In the genomic region with DNA sequence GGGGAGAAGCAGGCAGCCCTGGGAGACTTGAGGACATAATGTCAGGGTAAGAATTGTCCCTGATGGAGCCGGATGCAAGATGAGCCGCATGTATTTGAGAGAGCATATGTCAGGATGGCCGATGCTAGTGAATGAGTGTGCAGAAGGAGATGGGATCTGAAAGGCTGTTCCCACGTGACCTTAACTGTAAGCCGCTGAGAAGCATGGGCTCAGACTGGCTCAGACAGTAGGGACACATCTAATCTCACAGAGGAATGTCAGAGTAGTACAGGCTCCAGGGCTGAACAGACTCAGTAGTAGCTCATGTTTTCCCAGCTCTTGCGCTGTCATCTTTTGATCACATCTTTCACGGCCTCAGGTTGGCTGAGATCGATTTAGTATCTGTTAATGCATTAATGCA, we compare ENCODE assay signal across 25 mouse cellular contexts.
DNase-seq lines count a peak whose midpoint lies in the region; ATAC-seq lines count a peak whose summit lies in the region.
"Had no signal": no experiment of that assay in that cellular context is flagged by ENCODE, and none has a peak within 500 bp of the region (broad histone marks: within the 10 kb centered on the region; RNA-seq: fewer than 3 reads in every experiment).

No protein-coding gene starts in this region.

- H3K4me3 ChIP-seq in forebrain, embryonic 15.5 days = no peak overlapping the region
- no peak overlapping the region for H3K4me3 ChIP-seq in forebrain, embryonic 14.5 days (ENCODE audit: low read depth, low read length)
- H3K4me3 ChIP-seq in midbrain, embryonic 13.5 days (replicated peaks) = no peak overlapping the region
- H3K4me3 ChIP-seq in midbrain, embryonic 15.5 days = no peak overlapping the region
- H3K4me3 ChIP-seq: erythroblast, embryonic 14.5 days; heart, adult 2 months; heart, embryonic 12.5 days; limb, embryonic 13.5 days; lung, embryonic 15.5 days; midbrain, embryonic 10.5 days; myocyte; neural tube, embryonic 12.5 days; stomach, embryonic 15.5 days had no signal

- H3K9me3 ChIP-seq in forebrain, embryonic 15.5 days = no peaks in the 10 kb centered on the region
- no peaks in the 10 kb centered on the region for H3K9me3 ChIP-seq in forebrain, embryonic 14.5 days (replicated peaks; ENCODE audit: control insufficient read depth, low read length)
- H3K9me3 ChIP-seq in midbrain, embryonic 13.5 days = no peaks in the 10 kb centered on the region
- H3K9me3 ChIP-seq in midbrain, embryonic 15.5 days = no peaks in the 10 kb centered on the region
- H3K9me3 ChIP-seq: heart, embryonic 12.5 days; limb, embryonic 13.5 days; lung, embryonic 15.5 days; midbrain, embryonic 10.5 days; neural tube, embryonic 12.5 days; stomach, embryonic 15.5 days had no signal

- H3K27me3 ChIP-seq in forebrain, embryonic 15.5 days = no peaks in the 10 kb centered on the region
- no peaks in the 10 kb centered on the region for H3K27me3 ChIP-seq in forebrain, embryonic 14.5 days (replicated peaks; ENCODE audit: control insufficient read depth, insufficient read depth, low read length)
- no peaks in the 10 kb centered on the region for H3K27me3 ChIP-seq in midbrain, embryonic 13.5 days
- H3K27me3 ChIP-seq in midbrain, embryonic 15.5 days (replicated peaks) = no peaks in the 10 kb centered on the region
- H3K27me3 ChIP-seq: heart, embryonic 12.5 days; limb, embryonic 13.5 days; lung, embryonic 15.5 days; neural tube, embryonic 12.5 days; stomach, embryonic 15.5 days had no signal

- 90% methylated on average over 8 of the region's 8 CpGs for WGBS in forebrain, embryonic 15.5 days
- WGBS in forebrain, embryonic 14.5 days = 88% methylated on average over 8 of the region's 8 CpGs
- WGBS in midbrain, embryonic 13.5 days = 86% methylated on average over 8 of the region's 8 CpGs
- 79% methylated on average over 8 of the region's 8 CpGs for WGBS in midbrain, embryonic 15.5 days

- H3K4me1 ChIP-seq in forebrain, embryonic 15.5 days = 0 out of 2 replicates have a peak, but pooled peaks cover 4% of the 10 kb centered on the region
- no peaks in the 10 kb centered on the region for H3K4me1 ChIP-seq in forebrain, embryonic 14.5 days (ENCODE audit: control insufficient read depth, insufficient read depth, low read length)
- no peaks in the 10 kb centered on the region for H3K4me1 ChIP-seq in midbrain, embryonic 13.5 days (replicated peaks)
- no peaks in the 10 kb centered on the region for H3K4me1 ChIP-seq in midbrain, embryonic 15.5 days
- H3K4me1 ChIP-seq: heart, embryonic 12.5 days; limb, embryonic 13.5 days; neural tube, embryonic 12.5 days; stomach, embryonic 15.5 days had no signal

- H3K9ac ChIP-seq in forebrain, embryonic 15.5 days (replicated peaks) = no peak overlapping the region
- H3K9ac ChIP-seq in forebrain, embryonic 14.5 days (ENCODE audit: low read length) = no peak overlapping the region
- H3K9ac ChIP-seq in midbrain, embryonic 13.5 days (replicated peaks) = no peak overlapping the region
- no peak overlapping the region for H3K9ac ChIP-seq in midbrain, embryonic 15.5 days
- H3K9ac ChIP-seq: heart, embryonic 12.5 days; hindbrain, embryonic 14.5 days; limb, embryonic 13.5 days; lung, embryonic 15.5 days; neural tube, embryonic 12.5 days; stomach, embryonic 15.5 days had no signal

- peak; percentile 57; the same call in 1 of the 2 replicates for ATAC-seq in forebrain, embryonic 15.5 days (replicated peaks)
- no peak for ATAC-seq in forebrain, embryonic 14.5 days
- ATAC-seq in midbrain, embryonic 13.5 days = 0 out of 2 replicates have a peak, but pooled peaks have one; percentile 43
- ATAC-seq in midbrain, embryonic 15.5 days (replicated peaks) = no peak
- ATAC-seq: activated CD4-positive, CD25-positive, alpha-beta regulatory T cell, adult 4 months had no signal

- H3K27ac ChIP-seq in forebrain, embryonic 15.5 days (replicated peaks) = no peak overlapping the region
- H3K27ac ChIP-seq in forebrain, embryonic 14.5 days (ENCODE audit: low read depth, low read length) = no peak overlapping the region
- no peak overlapping the region for H3K27ac ChIP-seq in midbrain, embryonic 13.5 days
- no peak overlapping the region for H3K27ac ChIP-seq in midbrain, embryonic 15.5 days
- H3K27ac ChIP-seq: heart, adult 2 months; hindbrain, embryonic 14.5 days; limb, embryonic 13.5 days; lung, embryonic 15.5 days; midbrain, embryonic 10.5 days; neural tube, embryonic 12.5 days; stomach, embryonic 15.5 days had no signal

- no peak overlapping the region for H3K4me2 ChIP-seq in forebrain, embryonic 15.5 days (replicated peaks)
- no peak overlapping the region for H3K4me2 ChIP-seq in forebrain, embryonic 14.5 days (ENCODE audit: low read length)
- H3K4me2 ChIP-seq in midbrain, embryonic 13.5 days (replicated peaks) = no peak overlapping the region
- no peak overlapping the region for H3K4me2 ChIP-seq in midbrain, embryonic 15.5 days
- H3K4me2 ChIP-seq: heart, embryonic 12.5 days; hindbrain, embryonic 14.5 days; limb, embryonic 13.5 days; liver, embryonic 11.5 days; lung, embryonic 15.5 days; neural tube, embryonic 12.5 days; stomach, embryonic 15.5 days had no signal

- DNase-seq in forebrain, embryonic 14.5 days (ENCODE audit: low spot score) = no peak
- DNase-seq in retina, embryonic 14.5 days (ENCODE audit: low spot score) = peak; percentile 19
- DNase-seq in gastrocnemius, adult 18-20 months (ENCODE audit: low spot score) = no peak
- DNase-seq: adrenal gland, adult 8-10 months; B cell, adult 2 months; cerebellum, adult 11 months; cerebellum, postnatal 14 days; gastrocnemius, postnatal 36 days; heart, adult 2 months; kidney, adult 11 months; kidney, postnatal 25 days had no signal

- no peaks in the 10 kb centered on the region for H3K36me3 ChIP-seq in forebrain, embryonic 15.5 days
- H3K36me3 ChIP-seq in forebrain, embryonic 14.5 days (ENCODE audit: control insufficient read depth, insufficient read depth, low read length) = no peaks in the 10 kb centered on the region
- H3K36me3 ChIP-seq in midbrain, embryonic 13.5 days = no peaks in the 10 kb centered on the region
- H3K36me3 ChIP-seq in midbrain, embryonic 15.5 days (replicated peaks) = no peaks in the 10 kb centered on the region
- H3K36me3 ChIP-seq: heart, embryonic 12.5 days; limb, embryonic 13.5 days; lung, embryonic 15.5 days; midbrain, embryonic 10.5 days; neural tube, embryonic 12.5 days; stomach, embryonic 15.5 days had no signal

Comparison
In these comparisons a context has a peak if more than half of its experiments do, and no peak if none do; other contexts are left out.
1. ATAC-seq: peak in forebrain, embryonic 15.5 days (single experiment) and midbrain, embryonic 13.5 days (single experiment); none in forebrain, embryonic 14.5 days (single experiment) and midbrain, embryonic 15.5 days (single experiment).